Mouse (Mus musculus): ENCODE data around the gene Bcl2l14. TPM values are rescaled to one million over a fixed set of nuclear protein-coding genes. Genes with fewer than 3 reads are reported as not detected.

Gene Bcl2l14
- polyA plus RNA-seq, 1 experiment from 2014 or later: 0.09 TPM

DNA sequence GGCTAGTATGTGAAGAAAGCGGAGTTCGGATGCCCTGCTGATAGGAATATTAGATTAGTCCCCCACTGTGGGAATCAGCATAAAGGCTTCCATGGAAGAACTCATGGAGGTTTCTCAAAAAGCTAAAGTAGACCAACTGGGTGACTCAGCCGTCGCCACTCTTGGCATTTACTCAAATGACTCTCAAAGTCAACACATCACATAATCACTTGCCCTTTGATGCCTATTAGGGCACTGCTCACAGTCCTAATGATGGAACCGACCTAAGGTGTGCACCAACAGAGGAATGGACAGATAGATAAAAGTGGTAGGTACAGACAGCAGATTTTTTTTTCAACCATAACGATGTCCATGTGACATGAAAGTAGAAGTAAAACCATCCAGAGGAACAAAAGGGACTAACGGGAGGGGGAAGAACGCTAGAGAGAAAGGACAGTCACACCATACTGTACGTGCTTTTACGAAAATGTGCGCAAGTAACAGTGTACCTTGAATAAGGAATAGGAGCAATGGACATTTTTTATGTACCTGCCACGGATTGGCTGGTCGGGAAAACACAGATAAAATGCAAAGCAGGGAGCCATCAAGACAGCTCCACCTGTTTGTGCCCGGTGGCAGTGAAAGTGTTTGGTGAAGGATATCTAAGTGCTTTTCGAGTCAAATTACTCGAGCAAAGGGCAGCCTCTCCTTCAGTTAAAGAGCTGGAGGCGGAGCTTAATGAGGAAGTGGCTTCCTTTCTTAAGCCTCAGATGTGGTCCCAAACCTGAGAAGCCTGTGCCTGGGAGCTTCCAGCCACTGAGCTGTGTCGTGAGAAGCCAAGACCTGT lies 17.8 kb downstream of the Bcl2l14 start:
- no peaks in the 10 kb centered on the region for H3K27me3 ChIP-seq (replicated peaks)
- H3K4me2 ChIP-seq (replicated peaks): no peak overlapping the region
- H3K27ac ChIP-seq: no peak overlapping the region
- H3K36me3 ChIP-seq: no peaks in the 10 kb centered on the region
- 62% methylated on average over 18 of the region's 18 CpGs for WGBS
- no peaks in the 10 kb centered on the region for H3K9me3 ChIP-seq
- no peak overlapping the region for H3K4me3 ChIP-seq
- no peak overlapping the region for H3K9ac ChIP-seq
- no peaks in the 10 kb centered on the region for H3K4me1 ChIP-seq
- ATAC-seq (ENCODE audit: low FRiP score, low read depth): no peak

DNA sequence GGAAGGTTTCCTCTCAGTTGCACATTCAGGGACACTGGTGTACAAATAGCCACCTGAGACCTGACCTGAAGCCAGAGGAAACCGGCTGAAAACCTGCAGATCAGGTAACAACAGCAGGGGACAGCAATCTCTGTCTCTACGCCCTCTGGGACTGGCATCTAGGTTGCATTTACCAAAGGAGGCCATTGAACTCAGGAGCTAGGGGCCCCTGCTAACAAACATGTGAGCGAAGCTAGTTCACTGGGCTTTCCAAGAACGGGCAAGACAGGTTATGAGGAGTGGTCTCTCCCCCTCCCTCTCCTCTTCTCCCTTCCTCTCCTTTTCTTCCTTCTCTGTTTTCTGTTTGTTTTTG lies 18.4 kb downstream of the Bcl2l14 start:
- no peaks in the 10 kb centered on the region for H3K36me3 ChIP-seq
- 76% methylated on average over 4 of the region's 4 CpGs for WGBS
- H3K9ac ChIP-seq: no peak overlapping the region
- no peak overlapping the region for H3K4me2 ChIP-seq (replicated peaks)
- H3K4me3 ChIP-seq: no peak overlapping the region
- no peaks in the 10 kb centered on the region for H3K9me3 ChIP-seq
- ATAC-seq (ENCODE audit: low FRiP score, low read depth): no peak
- no peak overlapping the region for H3K27ac ChIP-seq
- H3K27me3 ChIP-seq (replicated peaks): no peaks in the 10 kb centered on the region
- no peaks in the 10 kb centered on the region for H3K4me1 ChIP-seq

DNA sequence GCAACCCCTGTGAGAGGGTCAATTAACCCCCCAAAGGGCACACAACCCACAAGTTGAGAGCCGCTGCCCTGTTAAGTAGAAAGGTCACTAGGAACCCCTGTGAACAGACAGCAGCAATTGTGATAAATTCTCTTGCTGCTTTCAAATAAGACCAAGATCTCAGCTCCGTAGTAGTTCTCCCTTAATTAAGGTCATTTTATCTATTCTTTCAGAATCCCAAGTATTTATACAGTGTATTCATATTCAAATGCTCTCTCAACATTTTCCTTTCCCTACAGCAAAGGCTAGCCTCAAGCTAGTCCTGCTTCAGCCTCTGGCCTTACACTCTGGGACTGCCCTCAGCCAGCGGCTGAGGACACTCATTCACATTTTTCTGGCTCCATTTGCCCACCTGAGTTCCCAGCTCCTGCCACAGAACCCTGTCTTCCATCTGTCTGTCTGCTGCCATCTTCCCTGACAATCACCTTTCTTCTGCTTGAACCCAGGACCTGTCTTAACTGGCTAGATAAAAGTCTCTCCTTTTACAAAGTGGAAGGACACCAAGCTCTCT lies 20.5 kb downstream of the Bcl2l14 start:
- Histone ChIP-seq H3K4me2 (replicated peaks) (no peak overlapping the region), H3K9me3 (no peaks in the 10 kb centered on the region), H3K36me3 (no peaks in the 10 kb centered on the region), H3K4me3 (no peak overlapping the region), H3K4me1 (no peaks in the 10 kb centered on the region), H3K27ac (no peak overlapping the region), H3K9ac (no peak overlapping the region), H3K27me3 (replicated peaks) (no peaks in the 10 kb centered on the region)
- ATAC-seq (ENCODE audit: low FRiP score, low read depth): no peak
- WGBS: 40% methylated on average over 3 of the region's 3 CpGs

DNA sequence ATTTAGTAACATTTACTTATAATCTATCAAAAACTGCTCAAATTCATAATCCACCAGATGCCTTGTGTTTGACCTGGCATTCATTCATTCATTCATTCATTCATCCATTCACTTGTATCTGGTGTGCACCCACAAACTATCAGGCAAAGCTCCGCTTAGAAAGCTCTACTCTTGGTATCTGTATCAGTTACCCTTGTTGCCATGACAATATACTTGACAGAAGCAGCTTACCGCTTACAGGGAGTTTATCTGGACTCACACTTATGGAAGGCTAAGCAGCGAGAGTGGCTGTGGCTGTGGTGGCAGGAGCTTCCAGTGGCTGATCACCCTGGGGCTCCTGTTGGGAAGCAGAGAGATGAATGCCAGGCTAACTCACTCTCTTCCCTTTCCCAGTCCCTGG lies 21.8 kb downstream of the Bcl2l14 start:
- no peak for ATAC-seq (ENCODE audit: low FRiP score, low read depth)
- Histone ChIP-seq H3K36me3 (no peaks in the 10 kb centered on the region), H3K9me3 (no peaks in the 10 kb centered on the region), H3K4me1 (no peaks in the 10 kb centered on the region), H3K27ac (no peak overlapping the region), H3K9ac (no peak overlapping the region), H3K4me3 (no peak overlapping the region), H3K4me2 (replicated peaks) (no peak overlapping the region), H3K27me3 (replicated peaks) (no peaks in the 10 kb centered on the region)
- WGBS: 86% methylated on average over 3 of the region's 3 CpGs

DNA sequence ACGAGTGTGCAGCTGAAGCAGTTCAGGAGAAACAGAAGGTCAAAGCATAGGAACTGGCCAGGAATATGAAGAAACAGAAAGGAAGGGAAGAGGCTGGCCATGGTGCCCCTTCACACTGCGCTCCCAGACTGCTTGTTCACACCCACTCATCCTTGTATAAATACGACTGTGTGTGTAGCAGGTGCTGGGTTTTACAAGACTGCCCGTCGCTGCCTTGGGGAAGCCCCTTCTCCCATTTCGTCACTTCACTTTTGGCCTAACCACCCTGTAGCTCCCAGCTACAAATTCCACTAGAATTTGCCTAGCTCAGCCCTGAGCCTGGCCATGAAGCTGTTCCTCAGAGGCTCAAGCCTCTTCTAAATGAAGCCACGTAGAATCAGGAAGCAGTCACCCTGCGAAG lies 24.3 kb downstream of the Bcl2l14 start:
- H3K4me1 ChIP-seq: no peaks in the 10 kb centered on the region
- H3K4me3 ChIP-seq: no peak overlapping the region
- no peaks in the 10 kb centered on the region for H3K9me3 ChIP-seq
- H3K27me3 ChIP-seq (replicated peaks): no peaks in the 10 kb centered on the region
- WGBS: 80% methylated on average over 8 of the region's 8 CpGs
- H3K27ac ChIP-seq: no peak overlapping the region
- no peak for ATAC-seq (ENCODE audit: low FRiP score, low read depth)
- no peak overlapping the region for H3K9ac ChIP-seq
- no peak overlapping the region for H3K4me2 ChIP-seq (replicated peaks)
- H3K36me3 ChIP-seq: no peaks in the 10 kb centered on the region

DNA sequence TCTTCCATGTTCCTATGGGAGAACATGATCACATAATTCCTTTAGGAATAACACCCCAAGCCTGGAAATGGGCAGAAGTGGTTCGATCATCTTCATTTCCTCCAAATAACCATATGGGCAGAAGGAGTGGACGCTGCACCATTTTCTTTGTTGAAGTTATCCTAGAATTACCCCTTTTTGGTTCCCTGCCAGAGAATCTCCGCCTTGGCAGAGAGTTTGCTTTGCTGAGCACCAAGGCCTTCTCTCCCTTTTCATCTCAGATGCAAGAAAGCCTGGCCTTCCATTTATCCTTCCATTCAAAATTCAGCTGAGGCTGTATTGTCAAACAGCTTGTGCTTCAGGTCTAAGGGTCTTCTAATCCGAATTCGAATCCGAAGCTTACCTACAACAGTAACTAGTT lies 25.8 kb downstream of the Bcl2l14 start:
- Histone ChIP-seq H3K27me3 (replicated peaks) (no peaks in the 10 kb centered on the region), H3K4me1 (no peaks in the 10 kb centered on the region), H3K9me3 (no peaks in the 10 kb centered on the region), H3K27ac (no peak overlapping the region), H3K4me2 (replicated peaks) (no peak overlapping the region), H3K9ac (no peak overlapping the region), H3K36me3 (no peaks in the 10 kb centered on the region), H3K4me3 (no peak overlapping the region)
- WGBS: 90% methylated on average over 6 of the region's 6 CpGs
- no peak for ATAC-seq (ENCODE audit: low FRiP score, low read depth)

DNA sequence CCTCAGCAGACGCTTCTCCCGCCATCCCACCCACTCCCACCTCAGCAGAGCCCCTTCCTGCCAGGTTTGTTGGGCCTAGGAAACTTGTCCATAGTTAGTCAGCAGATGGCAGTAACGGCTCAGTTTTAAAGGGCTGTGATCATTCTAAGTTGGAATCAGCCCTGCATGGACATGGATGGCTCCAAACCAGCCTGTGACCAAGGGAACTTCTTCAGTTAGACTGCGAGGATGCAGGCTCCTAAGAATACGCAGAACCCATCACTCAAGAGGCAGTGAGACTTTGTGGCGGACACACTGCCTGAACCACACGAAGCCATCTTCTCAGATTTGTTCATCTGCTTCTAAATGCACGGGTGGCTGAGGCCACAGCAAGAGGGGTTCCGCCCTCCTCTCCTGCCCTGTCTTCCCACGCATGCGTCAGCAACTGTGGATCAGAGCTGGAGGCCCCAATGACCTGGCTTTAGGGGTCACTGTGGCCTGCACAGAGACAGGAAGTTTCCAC lies 29.1 kb downstream of the Bcl2l14 start:
- peak; percentile 53 for ATAC-seq (ENCODE audit: low FRiP score, low read depth)

DNA sequence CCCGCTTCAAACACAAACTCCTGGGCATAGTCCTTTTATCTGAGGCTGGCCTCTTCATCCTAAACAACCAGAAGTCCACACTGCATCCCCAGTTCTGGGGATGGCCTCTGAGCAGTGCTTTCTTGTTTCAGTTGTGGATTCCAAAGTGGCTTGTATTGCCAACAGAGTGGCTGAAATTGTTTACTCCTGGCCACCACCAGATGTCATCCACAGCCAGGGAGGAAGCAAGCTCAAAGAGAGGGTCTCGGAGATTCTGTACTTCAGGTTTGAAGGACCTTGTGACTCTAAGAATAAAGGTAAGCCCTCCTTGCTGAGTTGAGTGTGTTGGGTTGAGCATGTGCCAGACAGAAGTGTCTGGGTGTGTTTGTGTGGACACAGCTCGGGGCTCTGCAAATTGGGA lies 31.0 kb downstream of the Bcl2l14 start:
- H3K4me3 ChIP-seq: no peak overlapping the region
- ATAC-seq (ENCODE audit: low FRiP score, low read depth): no peak
- H3K4me1 ChIP-seq: no peaks in the 10 kb centered on the region
- no peaks in the 10 kb centered on the region for H3K36me3 ChIP-seq
- no peak overlapping the region for H3K27ac ChIP-seq
- WGBS: 86% methylated on average over 3 of the region's 3 CpGs
- H3K9me3 ChIP-seq: no peaks in the 10 kb centered on the region
- no peak overlapping the region for H3K4me2 ChIP-seq (replicated peaks)
- H3K27me3 ChIP-seq (replicated peaks): no peaks in the 10 kb centered on the region
- no peak overlapping the region for H3K9ac ChIP-seq

More for the DNA sequence above, 29.1 kb downstream of the Bcl2l14 start:
- Histone ChIP-seq H3K4me3 (no peak overlapping the region), H3K4me2 (replicated peaks) (no peak overlapping the region), H3K4me1 (no peaks in the 10 kb centered on the region), H3K27ac (no peak overlapping the region), H3K27me3 (replicated peaks) (no peaks in the 10 kb centered on the region), H3K9me3 (no peaks in the 10 kb centered on the region), H3K9ac (no peak overlapping the region), H3K36me3 (no peaks in the 10 kb centered on the region)
- WGBS: 39% methylated on average over 11 of the region's 11 CpGs

DNA sequence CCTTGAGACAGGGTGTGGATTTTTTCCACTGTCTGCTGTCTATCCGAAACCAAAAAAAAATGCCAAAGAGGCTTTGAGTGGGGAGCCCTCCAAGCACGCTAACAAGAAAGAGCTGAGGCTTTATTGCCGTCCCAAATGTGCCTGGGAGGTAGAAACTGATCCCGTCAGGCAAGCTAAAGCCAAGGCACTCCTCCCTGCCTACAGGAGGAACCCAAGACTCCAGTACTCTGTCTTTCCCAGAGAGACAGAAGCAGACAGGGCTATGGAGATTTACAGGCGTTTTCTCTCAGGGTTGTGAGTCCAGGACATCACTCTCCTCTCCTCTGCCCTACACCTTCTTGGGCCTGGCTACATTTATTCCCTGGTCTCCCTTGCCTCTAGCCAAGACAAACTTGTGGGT lies 32.3 kb downstream of the Bcl2l14 start:
- Histone ChIP-seq H3K27ac (no peak overlapping the region), H3K9ac (no peak overlapping the region), H3K27me3 (replicated peaks) (no peaks in the 10 kb centered on the region), H3K4me2 (replicated peaks) (no peak overlapping the region), H3K4me1 (no peaks in the 10 kb centered on the region), H3K9me3 (no peaks in the 10 kb centered on the region), H3K4me3 (no peak overlapping the region), H3K36me3 (no peaks in the 10 kb centered on the region)
- no peak for ATAC-seq (ENCODE audit: low FRiP score, low read depth)
- 62% methylated on average over 5 of the region's 5 CpGs for WGBS

DNA sequence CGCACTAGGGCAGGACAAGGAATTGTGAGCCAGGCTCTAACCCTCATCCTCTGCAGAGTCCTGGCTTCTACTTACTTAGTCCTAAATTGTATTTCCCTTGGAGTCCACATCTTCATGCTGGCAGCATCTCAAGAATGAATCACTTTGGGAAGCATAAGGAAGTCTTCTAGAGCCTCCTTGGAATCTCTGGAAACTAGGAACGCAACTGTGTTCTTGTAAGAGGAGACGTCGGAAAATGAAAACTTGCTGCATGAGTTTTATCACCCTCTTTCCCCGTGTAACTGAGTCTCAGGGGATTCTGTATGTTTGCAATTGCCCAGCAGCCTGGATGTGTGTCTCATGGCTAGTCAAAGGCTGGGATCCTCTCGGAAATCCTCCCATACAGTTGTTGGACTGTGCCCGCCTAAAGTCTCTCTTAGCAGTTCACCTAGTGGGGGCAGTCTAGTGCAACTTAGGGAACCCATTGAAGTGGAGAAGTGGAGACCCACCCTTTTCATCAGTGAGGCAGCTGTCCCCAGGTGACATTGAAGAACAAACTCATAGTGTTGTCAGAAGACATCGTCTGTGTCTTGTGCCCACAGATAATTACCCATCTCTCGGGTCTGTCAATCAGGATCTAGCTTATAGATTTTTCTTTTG lies 34.2 kb downstream of the Bcl2l14 start:
- Histone ChIP-seq H3K27me3 (replicated peaks) (no peaks in the 10 kb centered on the region), H3K9me3 (no peaks in the 10 kb centered on the region), H3K4me3 (no peak overlapping the region), H3K36me3 (no peaks in the 10 kb centered on the region), H3K4me2 (replicated peaks) (no peak overlapping the region), H3K27ac (no peak overlapping the region), H3K4me1 (no peaks in the 10 kb centered on the region), H3K9ac (no peak overlapping the region)
- WGBS: 84% methylated on average over 9 of the region's 9 CpGs
- no peak for ATAC-seq (ENCODE audit: low FRiP score, low read depth)

DNA sequence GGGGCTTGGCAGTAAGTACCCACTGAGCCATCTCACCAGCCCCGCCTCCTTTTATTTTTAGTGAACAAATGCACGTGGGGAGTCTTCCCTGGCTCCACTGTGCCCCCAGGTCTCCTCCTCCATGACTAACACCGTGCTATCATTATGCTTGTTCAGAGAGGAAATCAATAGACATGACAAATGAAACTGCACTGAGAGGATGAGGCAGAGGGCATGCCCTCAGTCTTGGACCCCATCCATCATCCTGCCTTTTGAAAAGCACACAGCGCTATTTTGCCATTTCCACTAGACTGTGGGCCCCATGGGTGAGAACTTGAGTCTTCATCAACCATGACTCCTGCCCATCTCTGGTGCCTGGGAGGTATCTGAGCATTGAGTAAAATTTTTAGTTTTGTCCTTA lies 35.5 kb downstream of the Bcl2l14 start:
- Histone ChIP-seq H3K27ac (no peak overlapping the region), H3K4me3 (no peak overlapping the region), H3K4me2 (replicated peaks) (no peak overlapping the region), H3K36me3 (no peaks in the 10 kb centered on the region), H3K9ac (no peak overlapping the region), H3K27me3 (replicated peaks) (no peaks in the 10 kb centered on the region), H3K4me1 (no peaks in the 10 kb centered on the region), H3K9me3 (no peaks in the 10 kb centered on the region)
- WGBS: 37% methylated on average over 4 of the region's 4 CpGs
- ATAC-seq (ENCODE audit: low FRiP score, low read depth): no peak

DNA sequence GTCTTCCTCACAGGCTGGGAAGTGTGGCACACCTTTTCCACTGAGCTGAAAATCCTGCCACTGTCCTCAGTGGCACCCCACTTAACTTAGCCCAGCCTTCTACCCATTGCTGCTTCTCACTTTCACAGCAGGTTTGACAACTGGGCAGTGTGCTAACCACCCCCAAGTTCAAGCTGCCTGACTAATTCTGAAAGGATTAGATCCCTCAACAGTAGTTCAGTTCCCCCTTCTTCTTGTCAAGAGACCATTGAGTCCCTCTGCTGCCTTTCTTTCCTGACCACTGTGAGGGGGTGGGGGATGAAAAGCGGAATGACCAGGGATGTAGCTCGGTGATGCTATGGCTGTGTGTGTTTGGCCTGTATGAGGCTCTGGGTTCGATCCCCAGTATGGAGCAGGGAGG lies 37.2 kb downstream of the Bcl2l14 start:
- 89% methylated on average over 3 of the region's 3 CpGs for WGBS
- Histone ChIP-seq H3K27me3 (replicated peaks) (no peaks in the 10 kb centered on the region), H3K27ac (no peak overlapping the region)

More for the DNA sequence above, 37.2 kb downstream of the Bcl2l14 start:
- Histone ChIP-seq H3K4me2 (replicated peaks) (no peak overlapping the region), H3K4me1 (no peaks in the 10 kb centered on the region), H3K9me3 (no peaks in the 10 kb centered on the region), H3K4me3 (no peak overlapping the region), H3K9ac (no peak overlapping the region), H3K36me3 (no peaks in the 10 kb centered on the region)
- ATAC-seq (ENCODE audit: low FRiP score, low read depth): no peak
